Mouse (Mus musculus) retina, postnatal 7 days (tissue): ENCODE results near the gene Elmo1.

Experiments
- DNase-seq: peaks from one replicate; pipeline ENCODE4 v3.0.0-alpha.2; 2012; ENCODE audit warnings: low read depth, low spot score

Gene Elmo1

DNA sequence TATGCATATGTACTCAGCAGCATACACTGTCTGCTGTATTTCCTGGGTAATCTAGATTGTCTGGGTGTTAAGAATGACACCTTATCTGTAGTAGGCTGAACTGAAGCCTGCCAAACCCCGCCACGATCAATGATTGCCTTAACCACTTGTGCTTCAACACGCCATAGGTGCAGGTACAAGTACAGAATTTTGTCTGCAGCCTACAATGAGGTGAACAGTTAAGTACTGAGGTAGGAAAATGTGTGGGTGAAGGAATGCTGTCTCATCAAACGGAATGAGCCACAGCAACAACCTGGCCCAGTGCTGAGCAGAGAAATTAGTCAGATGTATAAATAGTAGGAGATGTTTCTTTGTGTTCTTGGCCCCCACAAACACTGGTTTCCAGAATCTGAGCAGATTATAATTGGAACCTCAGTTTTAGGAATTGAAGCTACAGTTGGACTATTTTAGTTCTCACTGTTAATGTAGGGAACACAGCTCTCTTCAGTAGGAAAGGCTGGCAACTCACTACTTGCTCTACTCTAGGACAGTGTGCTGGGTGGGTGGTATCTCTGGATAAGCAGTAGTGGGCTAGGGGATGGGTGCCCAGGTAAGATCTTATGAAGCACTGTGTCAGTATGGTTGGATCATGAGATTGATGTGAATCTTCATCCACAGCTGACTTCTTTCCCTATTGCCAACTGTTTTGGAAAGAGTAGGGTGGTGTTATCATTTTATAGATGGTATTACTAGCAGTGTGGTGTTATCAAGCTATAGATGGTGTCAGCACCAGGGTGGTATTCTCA is 4.7 kb downstream of the Elmo1 start:
- no peak for DNase-seq

DNA sequence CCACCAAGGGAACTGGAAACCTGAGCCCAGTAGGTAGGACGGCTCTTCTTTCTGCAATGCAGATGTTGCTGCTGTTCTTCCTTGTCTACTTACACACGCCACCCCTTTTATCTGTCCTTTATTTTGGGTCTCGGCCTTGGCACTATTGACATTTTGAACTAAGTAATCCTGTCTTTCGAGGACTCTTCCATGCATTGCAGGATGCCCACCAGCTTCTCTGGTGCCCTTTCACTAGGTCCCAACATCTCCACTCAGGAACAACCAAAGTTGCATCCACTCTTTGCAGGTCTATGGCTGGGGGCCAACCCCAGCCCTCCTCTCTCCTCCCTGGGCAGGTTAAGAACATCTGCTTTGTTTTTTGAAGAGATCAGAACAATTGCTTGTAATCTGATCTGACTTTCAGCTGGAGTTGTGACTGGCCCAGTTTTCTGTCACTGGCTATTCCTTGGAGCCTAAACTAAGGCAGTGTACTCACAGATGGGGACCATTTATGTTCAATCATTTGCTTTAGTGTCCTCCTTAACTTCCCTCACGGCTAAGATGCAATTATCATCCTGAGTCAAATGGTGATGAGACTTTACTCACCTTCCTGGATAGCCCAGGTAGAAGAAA is 6.7 kb downstream of the Elmo1 start:
- no peak for DNase-seq

DNA sequence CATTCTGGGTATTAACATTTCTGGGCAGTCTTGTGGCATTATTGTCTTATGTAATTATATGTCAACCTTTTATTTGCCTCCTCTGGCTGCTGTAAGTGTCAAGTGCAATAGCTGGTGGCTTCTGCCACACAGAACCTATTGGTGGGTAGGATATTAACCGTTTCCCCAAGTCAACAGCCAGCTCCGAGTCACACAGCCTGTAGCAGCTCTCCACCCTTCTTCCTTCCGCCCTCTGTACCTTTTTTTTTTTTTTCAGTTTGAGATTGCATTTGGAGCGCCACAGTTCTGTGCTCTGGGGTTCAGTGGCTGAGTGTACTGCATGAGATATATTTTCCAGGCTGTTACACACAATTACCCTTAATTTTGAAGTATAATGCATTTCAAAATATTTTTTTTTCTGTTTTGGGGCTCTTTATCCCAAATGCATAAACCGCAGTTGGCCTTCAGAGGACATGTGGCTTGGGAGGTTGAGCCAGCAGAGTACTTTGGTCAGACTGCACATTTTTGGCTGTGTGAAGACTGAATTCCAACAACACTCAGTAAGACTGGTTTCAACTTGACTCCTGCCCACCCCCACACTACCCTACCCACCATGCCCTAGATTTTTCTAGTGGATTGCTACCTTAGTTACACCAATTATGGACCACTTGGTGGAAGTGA is 7.7 kb downstream of the Elmo1 start:
- no peak for DNase-seq

DNA sequence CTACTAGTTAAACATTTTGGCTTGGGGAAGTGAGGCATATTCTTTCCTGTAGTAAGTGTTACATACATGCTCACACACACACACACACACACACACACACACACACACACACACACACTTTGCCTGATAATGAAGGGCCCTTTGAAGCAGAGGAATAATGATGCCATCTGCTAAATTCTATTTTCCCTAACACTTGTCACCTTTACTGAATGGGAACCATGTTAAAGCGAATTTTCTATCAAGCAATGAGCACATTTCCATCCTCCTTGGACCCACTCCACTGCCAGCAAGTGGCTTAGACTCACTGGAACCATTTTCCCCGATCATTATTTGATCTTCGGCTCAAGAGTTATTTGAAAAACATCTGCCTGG is 8.2 kb downstream of the Elmo1 start:
- no peak for DNase-seq

DNA sequence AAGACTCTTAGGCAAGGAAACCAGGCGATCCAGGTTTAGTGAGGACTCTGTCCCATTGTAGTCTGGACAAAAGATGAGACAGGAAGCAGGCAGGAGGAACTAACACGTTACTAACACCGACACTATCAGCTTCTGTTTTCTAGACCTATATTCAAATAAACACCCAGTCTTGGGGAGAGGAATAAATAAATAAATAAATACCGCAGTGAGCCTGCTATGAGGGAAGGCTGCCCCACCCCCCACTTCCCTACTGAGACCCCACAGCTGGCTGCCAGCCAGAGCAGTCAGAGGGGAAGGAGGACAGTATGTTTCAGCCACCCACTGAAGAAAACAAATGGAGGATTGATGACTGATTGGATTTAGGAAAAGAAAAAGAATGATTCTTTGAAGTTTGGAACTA is 9.2 kb downstream of the Elmo1 start:
- DNase-seq, result no peak

DNA sequence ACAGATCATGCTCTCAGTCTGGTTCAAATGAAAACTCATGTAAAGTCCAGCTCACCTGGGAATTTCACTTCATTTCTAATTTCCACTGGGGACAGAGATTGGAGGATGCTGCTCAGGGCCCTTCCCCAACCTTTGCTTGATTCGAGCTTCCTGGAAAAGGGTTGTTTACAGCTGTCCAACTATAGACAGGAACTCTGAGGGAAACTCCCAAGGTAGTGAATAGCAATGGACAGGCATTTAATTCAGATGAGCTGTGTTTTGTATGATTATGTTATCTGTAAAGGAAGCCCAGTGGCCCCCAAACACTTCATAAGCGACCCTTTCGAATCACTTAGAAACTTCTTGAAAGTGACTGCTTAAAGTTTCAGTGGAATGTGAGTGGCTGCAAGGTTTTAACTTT is 10.0 kb downstream of the Elmo1 start:
- DNase-seq, result no peak

DNA sequence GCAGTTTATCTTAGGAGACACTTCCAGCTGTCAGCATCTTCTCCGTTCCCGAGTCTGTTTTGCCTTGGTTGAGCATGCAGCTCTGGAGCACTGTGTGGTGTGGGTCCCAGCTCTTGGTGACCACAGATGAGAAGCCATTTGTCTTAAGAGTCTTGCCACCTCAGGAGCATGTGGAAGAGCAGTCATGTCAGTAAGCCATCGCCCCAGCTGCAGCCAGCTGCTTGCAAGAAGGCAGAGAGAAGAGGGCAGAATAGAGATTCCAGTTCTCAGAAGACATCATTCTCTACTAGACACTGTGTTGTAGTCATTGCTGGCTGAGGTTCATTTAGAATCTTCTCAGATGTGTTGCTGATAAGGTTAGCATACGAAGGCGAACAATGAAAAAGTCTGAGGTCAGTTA is 11.3 kb downstream of the Elmo1 start:
- DNase-seq, result no peak

DNA sequence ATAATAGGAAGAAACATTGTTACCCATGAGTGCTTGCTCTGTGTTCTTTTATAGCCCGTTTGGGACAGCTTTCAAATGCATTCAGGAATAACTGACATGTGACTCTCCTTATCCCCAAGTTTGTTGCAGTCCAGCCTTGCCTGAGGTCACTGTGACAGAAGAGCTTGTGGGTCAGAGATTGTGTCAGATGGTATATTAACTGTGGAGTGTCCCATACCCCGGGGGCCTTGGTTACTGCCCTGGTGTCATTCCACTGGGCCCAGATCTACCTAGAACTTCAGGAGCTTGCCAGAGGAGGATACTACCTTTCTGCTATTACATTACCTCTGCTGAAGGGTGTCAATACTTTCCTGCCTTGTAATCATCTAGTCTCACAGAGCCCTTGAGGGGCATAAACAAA is 14.4 kb downstream of the Elmo1 start:
- DNase-seq, result no peak

DNA sequence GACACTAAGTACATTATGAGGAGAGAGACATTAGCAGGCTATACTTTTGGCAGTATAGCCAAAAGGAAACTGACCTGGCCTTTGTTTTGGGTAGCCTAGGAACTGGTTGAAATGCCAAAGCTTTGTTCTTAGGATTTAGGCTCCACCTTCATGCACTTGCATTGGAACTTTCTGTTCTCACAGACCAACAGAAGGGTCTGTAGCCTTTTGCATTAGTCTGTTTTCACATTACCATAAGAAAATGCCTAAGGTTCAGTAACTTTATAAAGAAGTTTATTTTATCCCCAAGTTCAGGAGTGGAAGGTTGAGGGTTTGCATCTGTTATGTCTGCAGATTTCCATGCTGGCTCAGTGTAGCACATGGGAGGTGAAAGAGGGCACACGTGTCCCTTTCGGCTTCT is 15.6 kb downstream of the Elmo1 start:
- DNase-seq, result no peak

DNA sequence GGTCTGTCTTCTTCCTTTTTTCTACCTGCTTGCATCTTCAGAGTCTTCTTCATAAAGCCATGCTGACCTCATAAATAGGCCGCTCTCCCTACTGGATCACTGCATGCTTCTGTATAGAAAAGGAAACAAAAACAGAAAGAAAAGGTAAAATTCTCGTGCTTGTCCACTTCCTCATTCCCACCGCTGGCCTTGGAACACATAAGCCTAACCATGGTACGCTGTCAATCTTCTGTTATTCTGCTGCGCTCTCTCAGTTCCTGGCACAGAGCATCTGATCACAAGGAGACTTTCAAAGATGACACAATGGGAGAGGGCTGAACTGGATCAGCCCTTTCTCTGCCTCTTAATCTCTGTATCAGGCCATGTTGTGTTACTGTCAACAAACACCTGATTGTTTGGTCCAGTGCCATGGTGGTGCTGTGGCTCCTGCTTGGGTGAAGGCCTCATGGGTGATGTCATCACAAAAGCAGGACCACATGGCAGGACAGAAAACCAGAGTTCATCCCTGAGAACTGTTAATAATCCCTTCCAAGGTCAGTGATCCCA is 17.6 kb downstream of the Elmo1 start:
- no peak for DNase-seq

DNA sequence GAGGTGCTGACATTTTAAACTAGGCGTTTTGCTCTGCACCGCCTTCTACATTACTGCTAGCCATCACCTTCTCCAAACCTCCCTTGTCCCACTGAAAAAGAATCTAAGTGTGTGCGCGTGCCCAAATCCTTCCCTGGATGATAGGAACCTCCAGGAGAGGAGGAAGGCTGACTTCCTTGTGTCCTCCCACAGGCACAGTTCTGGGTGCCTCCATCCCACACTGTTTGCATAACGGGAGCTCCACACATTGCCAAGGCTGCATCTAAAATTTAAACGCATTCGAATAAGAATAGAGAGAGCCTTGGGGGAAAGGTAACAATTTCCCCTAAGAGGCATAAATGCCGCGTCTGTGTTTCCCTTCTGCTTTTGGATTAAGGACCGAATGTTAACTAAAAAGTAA is 18.6 kb downstream of the Elmo1 start:
- DNase-seq, result no peak

DNA sequence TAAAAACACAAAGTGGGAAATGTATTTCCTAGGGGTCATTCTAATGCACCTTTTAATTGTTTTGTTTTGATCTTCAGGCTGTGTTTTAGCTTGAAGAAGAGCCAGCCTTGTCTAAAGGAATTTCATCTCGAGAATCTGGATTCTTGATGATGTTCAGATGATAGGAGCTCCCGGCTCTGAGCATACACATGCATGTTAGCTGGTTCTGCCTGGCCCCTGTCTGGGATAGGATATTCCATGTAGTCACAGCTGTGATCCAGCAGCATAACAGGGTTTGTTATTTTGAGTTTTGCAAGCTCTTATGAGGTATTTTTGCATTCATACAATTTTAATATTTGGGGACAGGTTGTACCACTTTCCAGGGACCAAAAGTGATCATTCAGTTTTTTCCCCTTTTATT is 19.1 kb downstream of the Elmo1 start:
- no peak for DNase-seq

DNA sequence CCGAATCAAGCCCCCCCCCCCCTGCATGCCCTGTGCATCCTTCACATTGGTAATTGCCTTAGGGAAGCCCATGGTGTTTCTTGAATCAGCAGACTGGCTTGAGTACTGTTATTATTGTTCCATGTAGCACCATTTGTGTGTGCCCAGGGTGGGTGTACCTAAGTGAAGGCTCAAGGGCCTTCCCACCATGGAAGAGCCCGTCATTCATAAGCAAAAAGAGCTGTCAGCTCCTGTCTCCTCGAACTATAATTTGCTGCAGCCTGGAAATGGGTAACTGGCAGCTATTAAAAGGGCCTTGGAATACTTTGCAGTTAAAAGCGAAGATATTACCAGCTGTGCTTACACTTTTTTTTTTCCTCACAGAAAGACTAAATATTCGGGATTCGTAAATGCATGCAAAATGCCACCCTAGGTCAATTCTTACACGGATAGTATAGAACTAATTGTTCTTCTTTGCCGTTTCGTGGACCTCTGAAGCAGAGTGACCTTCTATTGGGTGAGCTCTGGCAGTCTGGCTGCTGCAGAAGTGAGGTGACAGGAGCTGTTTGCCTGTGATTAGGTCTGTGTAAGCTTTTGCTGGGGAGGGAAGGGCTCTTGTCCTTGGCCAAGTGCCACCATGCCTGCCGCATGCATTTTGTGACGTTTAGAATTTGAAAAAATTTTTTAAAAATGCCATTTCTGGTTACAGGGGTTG is 19.7 kb downstream of the Elmo1 start:
- no peak for DNase-seq

DNA sequence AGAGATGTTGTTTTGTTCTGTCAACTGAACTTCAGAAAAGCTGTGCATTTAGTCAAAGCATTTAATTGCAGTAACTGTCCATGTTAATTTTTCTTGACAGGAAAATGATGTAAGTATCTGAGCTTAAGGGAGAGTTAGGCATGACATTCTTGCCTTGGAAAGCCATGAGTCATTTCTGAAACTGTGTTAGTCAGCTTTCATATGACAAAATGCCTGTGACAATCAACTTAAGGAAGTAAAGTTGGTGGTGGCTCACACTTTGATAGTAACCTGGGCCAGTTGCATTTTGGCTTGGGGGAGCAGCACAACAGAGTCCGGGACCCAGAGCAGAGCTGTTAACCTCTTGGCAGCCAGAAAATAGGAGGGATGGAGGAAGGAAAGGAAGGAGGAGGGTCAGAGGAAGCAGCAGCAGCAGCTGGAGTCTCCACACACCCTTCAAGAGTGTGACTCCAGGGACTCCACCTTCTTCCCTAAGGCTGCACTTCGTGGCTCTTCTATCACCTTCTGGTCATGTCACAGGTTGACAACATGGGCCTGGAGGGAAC is 20.9 kb downstream of the Elmo1 start:
- no peak for DNase-seq

DNA sequence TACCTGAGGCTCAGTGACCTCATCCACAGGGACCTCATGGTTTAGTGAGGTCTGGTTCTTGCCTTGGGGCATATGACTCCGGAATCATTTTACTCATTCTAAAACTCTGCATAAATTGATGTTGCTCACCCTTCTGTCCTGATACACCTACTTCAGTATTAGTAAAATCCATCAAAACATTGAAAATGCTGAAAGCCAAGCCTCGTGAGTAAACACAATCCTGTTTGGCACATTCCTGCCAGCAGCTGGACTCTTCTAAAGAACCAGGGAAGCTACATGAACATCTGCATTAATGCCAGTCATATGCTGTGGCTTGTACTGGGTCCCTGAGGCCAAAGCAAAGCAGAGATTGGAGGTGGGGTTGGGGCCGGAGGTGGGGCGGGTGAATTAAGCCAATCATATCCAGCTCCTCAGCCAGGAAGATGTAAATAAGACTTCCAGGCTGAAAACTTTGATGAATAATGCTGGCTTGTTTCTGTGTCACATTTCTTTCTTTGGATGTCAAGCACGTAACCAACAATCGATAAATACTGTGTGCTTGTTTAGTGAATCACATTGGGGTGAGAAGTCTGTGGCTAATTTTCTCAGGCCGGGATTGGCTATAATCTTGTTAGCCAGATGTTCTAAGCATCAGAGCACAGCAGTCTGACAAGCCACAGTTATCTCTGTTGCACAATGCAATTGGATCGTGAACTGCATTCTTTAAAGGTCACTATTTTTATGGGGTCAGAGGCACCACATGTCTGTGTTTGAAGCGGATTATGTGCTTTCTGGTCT is 24.9 kb downstream of the Elmo1 start:
- no peak for DNase-seq

DNA sequence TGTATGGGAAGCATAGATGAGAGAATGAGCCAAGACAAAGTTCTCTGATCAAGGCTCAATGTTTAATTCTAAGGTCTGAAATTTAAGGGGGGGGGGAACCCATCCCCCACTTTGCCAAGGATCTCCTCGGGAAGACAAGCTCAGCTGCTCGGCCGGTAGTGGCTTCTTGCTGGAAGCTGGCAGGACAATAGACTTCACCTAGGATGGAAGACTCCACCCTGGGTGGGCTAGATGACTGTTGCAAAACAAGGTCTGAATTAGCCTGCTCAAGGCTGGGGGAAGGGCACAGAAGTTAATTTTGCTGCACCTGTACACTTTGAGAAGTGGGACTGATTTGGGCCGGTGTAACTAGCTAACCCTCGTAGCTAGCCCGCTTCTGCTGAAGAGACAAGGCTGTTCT is 25.6 kb downstream of the Elmo1 start:
- no peak for DNase-seq

DNA sequence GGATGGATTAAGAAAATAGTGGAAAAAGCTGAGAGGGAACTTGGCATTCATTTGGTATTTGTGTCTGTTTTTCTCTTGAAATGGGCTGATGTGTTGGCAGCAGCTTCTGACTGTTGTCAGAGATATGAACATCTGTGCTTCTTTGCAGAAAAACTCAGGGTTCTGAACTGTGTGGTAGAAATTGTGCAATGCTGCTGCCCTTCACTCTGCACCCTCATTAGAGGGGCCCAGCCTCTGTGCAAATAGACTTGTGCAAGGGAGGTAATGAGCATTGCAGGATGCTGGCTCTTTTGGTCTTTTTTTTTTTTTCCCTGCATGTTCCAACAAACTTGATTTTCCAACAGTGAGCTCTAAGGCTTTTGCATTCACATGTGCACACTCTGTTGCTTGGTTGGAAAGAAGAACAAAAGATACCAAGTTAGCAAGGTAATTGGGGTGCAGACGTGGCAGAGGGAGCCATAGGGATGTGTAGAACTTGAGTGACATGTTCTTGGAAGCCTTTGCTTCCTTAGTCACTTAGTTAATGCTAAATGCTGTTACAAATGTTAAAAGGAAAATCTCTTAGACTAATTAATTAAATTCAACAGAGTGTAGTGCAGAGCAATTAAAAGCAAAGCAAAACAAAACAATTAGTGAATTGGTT is 26.6 kb downstream of the Elmo1 start:
- no peak for DNase-seq

DNA sequence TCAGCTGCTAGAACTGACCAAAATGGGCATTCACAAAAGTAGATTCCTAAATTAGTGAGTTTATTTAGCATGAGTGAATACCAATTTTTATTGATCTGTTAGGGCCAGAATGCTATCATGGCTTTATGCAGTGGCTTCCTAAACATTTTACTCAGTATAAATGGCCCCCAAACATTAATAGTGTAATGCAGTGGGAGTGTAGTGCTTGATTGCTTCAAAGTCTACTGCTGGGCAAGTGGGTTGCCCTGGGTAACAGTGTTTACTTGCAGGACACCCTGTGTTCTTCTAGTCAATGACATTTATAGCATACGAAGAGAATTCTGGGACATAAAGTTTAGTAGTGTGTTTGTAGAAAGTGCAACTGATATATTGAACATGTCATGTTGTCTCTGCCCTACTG is 27.3 kb downstream of the Elmo1 start:
- no peak for DNase-seq

DNA sequence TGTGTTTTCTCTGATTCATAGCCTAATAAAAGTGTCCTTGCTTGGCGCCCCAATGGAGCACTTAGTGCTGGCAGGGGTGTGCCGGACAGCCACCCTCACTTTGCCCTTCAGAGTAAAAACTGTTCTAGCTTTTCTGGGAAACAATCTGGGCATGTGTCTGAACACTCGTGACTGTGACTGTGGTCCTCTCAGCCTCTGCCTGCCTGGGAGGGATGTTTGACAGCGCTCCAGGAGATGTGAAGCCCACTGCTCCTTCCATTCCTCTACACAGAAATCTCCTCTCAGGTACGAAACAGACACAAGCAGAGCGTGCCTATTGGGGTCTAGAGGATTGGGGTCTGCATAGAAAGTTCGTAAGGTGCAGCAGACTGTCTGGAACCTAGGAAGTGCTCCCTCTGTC is 28.5 kb downstream of the Elmo1 start:
- DNase-seq, result no peak

DNA sequence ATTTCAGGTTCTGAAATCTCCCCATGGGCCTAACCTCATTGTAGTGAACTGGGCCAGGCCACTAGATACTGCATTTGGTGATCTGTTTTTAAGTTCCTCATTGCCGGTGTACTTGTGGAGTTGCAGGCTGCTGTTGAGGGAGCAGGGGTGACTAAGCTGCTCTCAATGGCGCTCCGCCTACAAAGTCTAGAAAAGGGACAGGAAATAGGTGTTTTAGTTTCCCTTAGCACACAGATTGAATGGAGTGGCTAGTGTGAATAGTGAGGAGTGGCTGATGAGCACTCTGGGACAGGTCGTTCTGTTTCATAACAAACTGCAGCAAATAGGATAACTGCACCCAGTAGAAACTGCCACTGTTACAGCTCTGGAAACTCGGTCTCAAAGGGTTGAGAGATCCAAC is 30.3 kb downstream of the Elmo1 start:
- no peak for DNase-seq
